Mouse (Mus musculus) lung, postnatal 14 days (tissue): ENCODE measurements around the gene Nudt16l1.
A peak's percentile ranks its signal among the peaks of the same experiment; 100 is the strongest.

Source experiments
- DNase-seq: peaks from one replicate; pipeline ENCODE4 v3.0.0; 2021

Gene Nudt16l1

GRCm38 (mm10) chr16:4938461-4938860 lies at the start of gene Nudt16l1:
Nudt16l1 (plus strand) TSS chr16:4938761.
- no peak for DNase-seq

GRCm38 (mm10) chr16:4890201-4890709 lies 48.3 kb upstream of the Nudt16l1 start:
- no peak for DNase-seq

GRCm38 (mm10) chr16:4892171-4892570 lies 46.4 kb upstream of the Nudt16l1 start:
- DNase-seq, result no peak

- no peak for DNase-seq
Observed at GRCm38 (mm10) chr16:4894201-4894908, 44.2 kb upstream of the Nudt16l1 start.

GRCm38 (mm10) chr16:4896249-4897027 lies 42.1 kb upstream of the Nudt16l1 start:
- no peak for DNase-seq

GRCm38 (mm10) chr16:4897146-4897730 lies 41.3 kb upstream of the Nudt16l1 start:
- DNase-seq, result no peak

- no peak for DNase-seq
Observed at GRCm38 (mm10) chr16:4898881-4899280, 39.7 kb upstream of the Nudt16l1 start.

- DNase-seq, result no peak
Observed at GRCm38 (mm10) chr16:4899711-4900110, 38.9 kb upstream of the Nudt16l1 start.

- DNase-seq, result no peak
Observed at GRCm38 (mm10) chr16:4901167-4901566, 37.4 kb upstream of the Nudt16l1 start.

GRCm38 (mm10) chr16:4902390-4902789 lies 36.2 kb upstream of the Nudt16l1 start:
- DNase-seq, result no peak

- DNase-seq, result no peak
Observed at GRCm38 (mm10) chr16:4903491-4904102, 35.0 kb upstream of the Nudt16l1 start.

GRCm38 (mm10) chr16:4904878-4905277 lies 33.7 kb upstream of the Nudt16l1 start:
- DNase-seq, result no peak

- DNase-seq, result no peak
Observed at GRCm38 (mm10) chr16:4905591-4905990, 33.0 kb upstream of the Nudt16l1 start.

- DNase-seq, result no peak
Observed at GRCm38 (mm10) chr16:4906559-4906958, 32.0 kb upstream of the Nudt16l1 start.

GRCm38 (mm10) chr16:4907386-4907785 lies 31.2 kb upstream of the Nudt16l1 start:
- DNase-seq, result no peak

GRCm38 (mm10) chr16:4907972-4908371 lies 30.6 kb upstream of the Nudt16l1 start:
- no peak for DNase-seq

GRCm38 (mm10) chr16:4909745-4910144 lies 28.8 kb upstream of the Nudt16l1 start:
- no peak for DNase-seq

- DNase-seq, result no peak
Observed at GRCm38 (mm10) chr16:4910758-4911157, 27.8 kb upstream of the Nudt16l1 start.

GRCm38 (mm10) chr16:4912074-4912648 lies 26.4 kb upstream of the Nudt16l1 start:
- DNase-seq, result no peak

- DNase-seq, result peak; percentile 19
Observed at GRCm38 (mm10) chr16:4912907-4913782, 25.4 kb upstream of the Nudt16l1 start.
